Mouse (Mus musculus) heart, postnatal 0 days (tissue): Measurements from ENCODE around the gene Dcpp3.
"Not testable (repeated sequence)": the region's sequence is repeated elsewhere in the genome, so short reads cannot be mapped to it uniquely, and the experiment has no call there.

Experiments
- CTCF ChIP-seq: IDR thresholded peaks from 2 replicates; pipeline ENCODE4 v1.5.1; 2016; ENCODE audit warnings: antibody characterized with exemption, control low read depth, low read depth
- EP300 ChIP-seq: IDR thresholded peaks from 2 replicates; pipeline ENCODE4 v1.6.1; 2016; ENCODE audit warnings: antibody characterized with exemption, low read depth

DNA sequence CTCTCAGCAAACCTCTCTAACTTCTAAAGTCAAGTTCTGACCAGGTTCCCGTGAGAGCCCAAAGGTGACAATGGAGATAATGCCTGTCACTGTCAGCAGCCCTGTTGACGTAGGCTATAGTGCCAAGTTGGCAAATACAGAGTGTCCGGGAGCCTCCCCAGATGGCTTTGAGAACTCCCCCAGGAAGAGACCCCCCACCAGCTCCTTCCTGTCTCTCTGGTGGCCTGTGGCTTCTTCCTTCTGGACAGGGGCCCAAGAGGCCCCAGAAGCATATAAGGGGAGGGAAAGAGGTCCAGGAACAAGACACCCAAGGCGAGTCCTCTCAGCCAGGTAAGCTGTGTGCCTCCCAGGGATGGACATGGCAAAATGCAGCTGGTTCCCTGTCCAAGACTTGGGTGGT lies at the start of gene Dcpp3:
- TF ChIP-seq CTCF, EP300: not testable (repeated sequence)
